Mouse (Mus musculus) heart, embryonic 11.5 days (tissue): ENCODE data around the gene Pex10. TPM values are rescaled to one million over a fixed set of nuclear protein-coding genes. Genes with fewer than 3 reads are reported as not detected.

Experiments used
- ATAC-seq: fragments of 200-750 bp; cut with Nextera tagmentation; replicated peaks from 2 replicates; pipeline ENCODE4 v1.8.0; 2017; ENCODE audit warnings: moderate library complexity; ENCODE audit not compliant: insufficient number of reproducible peaks, low FRiP score, low TSS enrichment
- H3K27ac ChIP-seq: fragments of 300-500 bp; sonication (generic); 2 replicates; pipeline ENCODE4 v1.5.1; 2014; ENCODE audit warnings: mild to moderate bottlenecking, low read depth, low read length
- H3K27me3 ChIP-seq: fragments of 300-500 bp; sonication (generic); 2 replicates; pipeline ENCODE4 v1.6.1; 2014; ENCODE audit warnings: mild to moderate bottlenecking, low read length, mixed read lengths; ENCODE audit not compliant: control insufficient read depth, insufficient read depth
- H3K36me3 ChIP-seq: fragments of 300-500 bp; sonication (generic); 2 replicates; pipeline ENCODE4 v1.6.1; 2014; ENCODE audit warnings: mild to moderate bottlenecking, low read length, moderate library complexity, mixed read lengths; ENCODE audit not compliant: control insufficient read depth, insufficient read depth
- H3K4me1 ChIP-seq: fragments of 300-500 bp; sonication (generic); 2 replicates; pipeline ENCODE4 v1.6.1; 2014; ENCODE audit warnings: low read length; ENCODE audit not compliant: control insufficient read depth, insufficient read depth
- H3K4me2 ChIP-seq: fragments of 300-500 bp; sonication (generic); 2 replicates; pipeline ENCODE4 v1.6.1; 2014; ENCODE audit warnings: mild to moderate bottlenecking, moderate library complexity
- H3K4me3 ChIP-seq: fragments of 300-500 bp; sonication (generic); 2 replicates; pipeline ENCODE4 v1.5.1; 2014; ENCODE audit warnings: low read depth, low read length
- H3K9ac ChIP-seq: fragments of 300-500 bp; sonication (generic); 2 replicates; pipeline ENCODE4 v1.6.1; 2014; ENCODE audit warnings: mild to moderate bottlenecking, low read depth, low read length, moderate library complexity
- H3K9me3 ChIP-seq: fragments of 300-500 bp; sonication (generic); replicated peaks from 2 replicates; pipeline ENCODE4 v1.6.1; 2016; ENCODE audit warnings: low read length; ENCODE audit not compliant: control insufficient read depth
- WGBS: fragments of 180-500 bp; shearing (Covaris S2); extraction: QIAGEN DNeasy Blood & Tissue Kit; methylation state at CpG from one replicate; pipeline ENCODE4 v1.1.7; 2014; ENCODE audit not compliant: insufficient replicate concordance; 5-methylcytosine and 5-hydroxymethylcytosine counted together
- polyA plus RNA-seq: library from polyadenylated mRNA; unstranded; fragments of >200 nt; fragmentation: Nextera tagmentation; extraction: Ambion mirVana; gene quantifications from 2 replicates; pipeline ENCODE4 v1.2.1, GENCODE M21; 2014

Pex10 gene
- polyA plus RNA-seq, 1 experiment from 2014 or later, result 4.1 TPM

DNA sequence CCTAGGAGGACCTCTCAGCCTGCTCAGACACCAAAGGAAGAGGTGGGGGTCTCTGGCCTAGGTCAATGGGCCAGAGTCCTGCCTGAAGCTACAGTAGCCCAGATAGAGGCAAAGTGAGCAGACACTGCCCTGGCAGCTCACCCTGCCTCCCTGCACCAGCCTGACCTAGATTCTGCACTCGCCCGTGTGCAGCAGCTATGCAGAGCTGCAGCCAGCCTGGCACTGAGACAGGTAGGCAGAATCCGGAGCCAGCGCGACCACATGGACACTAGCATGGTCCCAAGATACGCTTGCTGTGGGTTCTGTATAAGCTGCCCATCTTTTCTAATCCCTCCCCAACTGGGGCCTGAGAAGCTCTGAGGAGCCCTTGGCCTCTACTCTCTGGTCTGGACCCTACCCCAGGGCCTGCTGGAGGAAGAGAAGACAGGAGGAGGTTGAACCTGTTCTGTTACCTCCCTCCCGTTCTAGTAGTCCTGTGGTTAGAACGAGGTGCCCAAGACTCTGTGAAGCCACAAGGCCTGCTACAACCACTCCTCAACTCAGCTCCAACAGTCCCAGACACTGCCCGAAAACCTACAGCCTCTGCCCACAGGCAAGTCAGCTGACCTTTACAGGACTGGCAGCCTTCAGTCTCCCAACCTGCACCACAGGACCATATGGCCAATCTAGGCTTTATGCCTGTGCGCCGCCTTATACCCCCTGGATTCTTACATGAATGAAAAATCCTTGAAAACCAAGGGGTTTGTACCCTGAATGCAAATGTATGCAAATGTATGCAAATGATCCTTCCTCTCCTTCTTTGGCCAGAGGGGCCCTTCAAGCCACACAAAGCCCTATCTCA lies 42.4 kb upstream of the Pex10 start:
- no peaks in the 10 kb centered on the region for H3K36me3 ChIP-seq
- H3K27me3 ChIP-seq, result no peaks in the 10 kb centered on the region
- no peaks in the 10 kb centered on the region for H3K9me3 ChIP-seq
- no peak overlapping the region for H3K27ac ChIP-seq
- no peaks in the 10 kb centered on the region for H3K4me1 ChIP-seq
- whole genome bisulfite sequencing, result 76% methylated on average over 11 of the region's 11 CpGs
- no peak overlapping the region for H3K4me2 ChIP-seq
- no peak overlapping the region for H3K4me3 ChIP-seq
- no peak for ATAC-seq
- H3K9ac ChIP-seq, result no peak overlapping the region

DNA sequence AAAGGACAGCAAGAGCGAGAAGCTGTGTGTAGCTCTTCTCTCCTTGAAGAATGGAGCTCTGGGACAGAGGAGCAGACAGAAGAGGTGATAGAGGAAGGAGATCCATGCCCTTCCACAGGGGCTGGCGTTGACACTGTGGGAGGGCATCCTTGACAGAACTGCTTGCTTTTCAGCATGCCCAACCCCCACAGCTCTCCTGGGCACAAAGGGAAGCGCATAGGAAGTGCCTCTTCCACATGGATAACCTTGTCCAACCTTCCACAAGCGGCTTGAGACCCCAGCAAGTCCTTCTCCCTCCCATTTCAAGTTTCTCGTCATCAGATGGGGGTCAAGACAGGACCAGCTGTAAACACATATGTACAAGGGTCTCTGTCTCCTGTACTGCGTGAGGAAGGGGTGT lies 33.7 kb upstream of the Pex10 start:
- no peak for ATAC-seq
- WGBS, result 26% methylated on average over 6 of the region's 6 CpGs
- peaks cover 2% of the 10 kb centered on the region; the same call in 1 of the 2 replicates for H3K4me1 ChIP-seq
- no peak overlapping the region for H3K9ac ChIP-seq
- no peaks in the 10 kb centered on the region for H3K9me3 ChIP-seq
- H3K4me2 ChIP-seq, result no peak overlapping the region
- H3K27ac ChIP-seq, result no peak overlapping the region
- no peaks in the 10 kb centered on the region for H3K36me3 ChIP-seq
- no peak overlapping the region for H3K4me3 ChIP-seq
- peaks cover 59% of the 10 kb centered on the region for H3K27me3 ChIP-seq

DNA sequence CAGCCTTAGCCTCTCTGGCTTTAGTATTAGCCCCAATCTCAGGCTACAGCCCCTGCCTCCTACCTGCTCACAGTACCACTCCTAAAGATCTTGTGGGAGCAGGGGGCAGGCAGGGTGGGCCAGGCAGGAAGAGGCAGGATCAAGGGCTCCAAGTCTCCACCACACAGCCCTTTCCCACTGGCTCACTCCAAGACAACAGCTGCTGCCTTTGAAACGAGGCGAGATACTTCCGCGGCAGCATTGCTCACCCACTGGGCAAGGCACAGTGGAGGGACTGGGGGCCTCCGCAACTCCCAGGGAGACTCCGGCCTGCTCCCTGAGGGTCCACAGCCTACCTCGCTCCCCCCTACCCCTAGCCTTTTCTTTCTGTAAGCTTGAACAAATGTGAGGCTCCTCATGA lies 32.6 kb upstream of the Pex10 start:
- Histone ChIP-seq H3K4me3 (no peak overlapping the region), H3K4me2 (no peak overlapping the region), H3K27me3 (peaks cover 59% of the 10 kb centered on the region), H3K9me3 (no peaks in the 10 kb centered on the region), H3K4me1 (peaks cover 2% of the 10 kb centered on the region; the same call in 1 of the 2 replicates), H3K9ac (no peak overlapping the region), H3K36me3 (no peaks in the 10 kb centered on the region), H3K27ac (no peak overlapping the region)
- WGBS, result 25% methylated on average over 7 of the region's 7 CpGs
- no peak for ATAC-seq

DNA sequence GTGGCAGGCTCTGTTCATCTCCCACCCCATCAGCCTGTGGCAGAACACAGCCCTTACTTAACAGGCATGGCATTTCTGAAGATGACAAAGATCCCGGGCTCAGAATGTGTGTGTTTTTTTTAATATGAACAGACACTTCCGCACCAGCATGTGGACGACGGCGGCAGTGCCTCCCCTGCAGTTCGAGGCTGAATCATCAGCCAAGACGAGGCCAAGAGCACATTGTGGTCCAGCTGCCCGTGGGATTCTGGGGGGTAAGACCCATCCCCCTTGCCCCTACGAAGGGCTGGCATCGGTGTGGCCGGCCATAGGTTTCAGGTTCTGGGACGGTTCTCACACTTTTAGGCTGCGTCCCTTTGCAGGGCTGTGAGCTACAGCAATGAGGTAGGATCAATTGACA lies 32.0 kb upstream of the Pex10 start:
- no peaks in the 10 kb centered on the region for H3K36me3 ChIP-seq
- peaks cover 65% of the 10 kb centered on the region for H3K27me3 ChIP-seq

DNA sequence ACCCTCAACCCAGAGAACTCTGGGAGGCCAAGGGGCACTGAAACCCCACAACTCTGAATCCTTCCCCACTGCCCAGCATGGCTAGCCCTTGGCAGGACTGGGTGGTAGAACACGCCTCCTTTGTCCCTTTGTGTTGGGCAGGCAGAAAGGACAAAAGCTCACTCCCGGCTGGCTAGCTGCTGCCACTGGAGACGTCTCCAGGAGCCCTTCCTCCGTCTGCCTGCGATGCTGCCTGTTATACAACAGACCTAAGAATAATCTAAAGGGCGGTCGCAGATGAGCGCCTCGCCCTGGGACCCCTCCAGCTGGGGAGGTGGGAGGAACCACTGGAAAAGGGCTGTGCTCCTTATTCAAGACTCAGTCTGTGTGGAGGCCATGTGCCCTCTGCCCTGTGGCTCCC lies 26.6 kb upstream of the Pex10 start:
- WGBS, result 48% methylated on average over 9 of the region's 9 CpGs

More for the DNA sequence above, 32.0 kb upstream of the Pex10 start:
- no peak overlapping the region for H3K4me2 ChIP-seq
- no peak overlapping the region for H3K9ac ChIP-seq
- WGBS, result 64% methylated on average over 13 of the region's 13 CpGs
- H3K4me3 ChIP-seq, result no peak overlapping the region
- no peak overlapping the region for H3K27ac ChIP-seq
- peaks cover 2% of the 10 kb centered on the region; the same call in 1 of the 2 replicates for H3K4me1 ChIP-seq
- ATAC-seq, result no peak
- H3K9me3 ChIP-seq, result no peaks in the 10 kb centered on the region

DNA sequence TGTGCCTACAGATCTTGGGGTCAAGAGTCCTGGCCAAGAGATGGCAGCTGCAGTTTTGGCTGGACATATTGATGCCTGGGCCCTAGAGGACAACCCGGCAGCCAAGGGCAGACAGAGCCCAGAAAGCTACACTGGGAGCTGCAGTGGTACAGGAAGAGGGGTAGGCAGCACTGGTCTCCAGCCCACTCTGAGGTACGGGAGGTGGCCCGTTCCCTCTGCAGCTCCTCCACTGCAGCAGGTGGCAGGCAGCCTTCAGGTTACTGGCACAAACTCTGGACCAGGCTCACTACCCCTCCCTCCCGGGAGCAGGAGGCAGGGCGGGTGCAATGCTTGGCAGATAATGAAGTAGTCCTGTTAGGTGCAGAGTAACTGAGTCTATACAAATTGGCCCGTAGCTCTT lies 26.1 kb upstream of the Pex10 start:
- ATAC-seq, result no peak
- no peak overlapping the region for H3K4me3 ChIP-seq
- WGBS, result 73% methylated on average over 6 of the region's 6 CpGs

More for the DNA sequence above, 26.6 kb upstream of the Pex10 start:
- ATAC-seq, result no peak
- H3K4me3 ChIP-seq, result no peak overlapping the region
- H3K27ac ChIP-seq, result no peak overlapping the region
- no peaks in the 10 kb centered on the region for H3K36me3 ChIP-seq
- no peak overlapping the region for H3K9ac ChIP-seq
- H3K4me2 ChIP-seq, result no peak overlapping the region
- peaks cover 5% of the 10 kb centered on the region; the same call in 1 of the 2 replicates for H3K4me1 ChIP-seq
- H3K27me3 ChIP-seq, result peaks cover 75% of the 10 kb centered on the region
- no peaks in the 10 kb centered on the region for H3K9me3 ChIP-seq

DNA sequence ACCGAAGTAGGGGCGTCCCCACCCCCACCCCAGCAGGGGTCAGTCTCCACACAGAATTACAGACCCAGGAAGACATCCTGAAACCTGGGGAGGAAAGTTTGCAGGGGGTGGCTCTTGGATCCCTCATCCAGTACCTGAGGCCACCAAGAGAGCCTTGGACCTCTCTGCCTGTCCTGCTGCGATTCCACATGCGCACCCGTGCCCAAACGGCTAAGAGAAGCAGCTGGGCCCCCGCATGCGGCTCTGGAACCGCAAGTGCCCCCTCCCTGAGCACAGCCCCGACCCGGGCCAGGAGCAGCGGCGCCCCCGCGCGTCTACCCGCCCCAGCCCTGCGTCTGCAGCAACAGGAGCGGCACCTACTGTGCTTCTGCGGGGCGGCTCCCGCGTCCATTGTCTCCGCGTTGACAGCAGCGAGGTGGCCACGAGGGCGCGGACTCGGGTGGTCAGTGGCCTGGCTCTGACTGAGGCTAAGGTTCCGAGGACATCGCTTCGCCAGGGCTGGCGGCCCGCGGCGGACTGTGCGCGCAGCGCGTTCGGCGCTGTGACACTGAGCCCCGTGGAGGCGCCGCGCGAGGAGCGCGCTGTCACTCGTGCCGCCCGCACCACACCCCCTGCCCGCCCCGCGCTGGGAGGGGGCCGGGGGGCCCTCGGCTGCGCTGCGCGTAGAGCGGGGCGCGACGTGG lies 24.1 kb upstream of the Pex10 start:
- H3K27ac ChIP-seq, result no peak overlapping the region
- peaks cover 71% of the 10 kb centered on the region for H3K27me3 ChIP-seq
- WGBS, result 3% methylated on average over 65 of the region's 65 CpGs
- H3K9ac ChIP-seq, result no peak overlapping the region
- no peak for ATAC-seq
- H3K9me3 ChIP-seq, result no peaks in the 10 kb centered on the region
- peaks cover 5% of the 10 kb centered on the region; the same call in 1 of the 2 replicates for H3K4me1 ChIP-seq
- H3K36me3 ChIP-seq, result no peaks in the 10 kb centered on the region
- peak overlapping the region; percentile 58 for H3K4me2 ChIP-seq
- H3K4me3 ChIP-seq, result peak overlapping the region; percentile 32

More for the DNA sequence above, 26.1 kb upstream of the Pex10 start:
- H3K36me3 ChIP-seq, result no peaks in the 10 kb centered on the region
- no peak overlapping the region for H3K27ac ChIP-seq
- peaks cover 77% of the 10 kb centered on the region for H3K27me3 ChIP-seq
- H3K9me3 ChIP-seq, result no peaks in the 10 kb centered on the region
- no peak overlapping the region for H3K9ac ChIP-seq
- H3K4me2 ChIP-seq, result no peak overlapping the region
- H3K4me1 ChIP-seq, result peaks cover 5% of the 10 kb centered on the region; the same call in 1 of the 2 replicates

DNA sequence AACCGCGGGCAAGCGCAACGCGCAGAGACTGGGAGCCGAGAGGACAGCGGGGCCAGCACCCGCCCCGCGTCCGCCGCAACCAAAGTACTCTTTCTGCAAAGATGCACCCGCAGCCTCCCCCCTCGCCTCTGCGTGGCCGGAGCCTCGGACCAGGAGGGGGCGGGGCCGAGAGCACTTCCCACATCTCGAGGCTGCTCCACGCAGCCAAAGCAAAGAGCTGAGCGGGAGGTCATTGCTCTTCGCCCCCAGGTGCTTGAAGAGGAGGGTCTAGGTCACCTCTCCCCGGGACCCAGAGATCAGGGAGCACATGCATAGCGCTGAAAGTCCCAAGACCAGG lies 23.6 kb upstream of the Pex10 start:
- H3K4me2 ChIP-seq, result peak overlapping the region; percentile 58
- no peak overlapping the region for H3K27ac ChIP-seq
- no peaks in the 10 kb centered on the region for H3K9me3 ChIP-seq
- 2% methylated on average over 22 of the region's 25 CpGs for whole genome bisulfite sequencing
- no peak overlapping the region for H3K9ac ChIP-seq
- ATAC-seq, result no peak
- H3K4me1 ChIP-seq, result peaks cover 5% of the 10 kb centered on the region; the same call in 1 of the 2 replicates
- peaks cover 72% of the 10 kb centered on the region for H3K27me3 ChIP-seq
- H3K36me3 ChIP-seq, result no peaks in the 10 kb centered on the region
- peak overlapping the region; percentile 32 for H3K4me3 ChIP-seq
